Mouse (Mus musculus) midbrain, embryonic 14.5 days (tissue): Measurements from ENCODE around the gene Ppip5k1. TPM values are rescaled to one million over a fixed set of nuclear protein-coding genes. Genes with fewer than 3 reads are reported as not detected.

ENCODE experiments used
- ATAC-seq: fragments of 200-750 bp; cut with Nextera tagmentation; 2 replicates; pipeline ENCODE4 v1.8.0; 2017; ENCODE audit warnings: moderate number of reproducible peaks, moderate library complexity; ENCODE audit not compliant: low FRiP score, low TSS enrichment
- DNase-seq: peaks from one replicate; pipeline ENCODE4 v3.0.0-alpha.2; 2015
- H3K27ac ChIP-seq: fragments of 300-500 bp; sonication (generic); replicated peaks from 2 replicates; pipeline ENCODE4 v1.5.1; 2014; ENCODE audit warnings: mild to moderate bottlenecking, low read depth, low read length, moderate library complexity
- H3K27me3 ChIP-seq: fragments of 300-500 bp; sonication (generic); 2 replicates; pipeline ENCODE4 v1.6.1; 2014; ENCODE audit warnings: low read length, control low read depth, mixed read lengths; ENCODE audit not compliant: control insufficient read depth, insufficient read depth
- H3K36me3 ChIP-seq: fragments of 300-500 bp; sonication (generic); 2 replicates; pipeline ENCODE4 v1.6.1; 2014; ENCODE audit warnings: low read length, control low read depth; ENCODE audit not compliant: control insufficient read depth, insufficient read depth
- H3K4me1 ChIP-seq: fragments of 300-500 bp; sonication (generic); 2 replicates; pipeline ENCODE4 v1.6.1; 2014; ENCODE audit warnings: mild to moderate bottlenecking, antibody characterized with exemption, low read length, control low read depth; ENCODE audit not compliant: control insufficient read depth, insufficient read depth
- H3K4me2 ChIP-seq: fragments of 300-500 bp; sonication (generic); 2 replicates; pipeline ENCODE4 v1.6.1; 2014; ENCODE audit warnings: mild to moderate bottlenecking, low read length, moderate library complexity
- H3K4me3 ChIP-seq: fragments of 300-500 bp; sonication (generic); replicated peaks from 2 replicates; pipeline ENCODE4 v1.5.1; 2014; ENCODE audit warnings: low read depth, low read length
- H3K9ac ChIP-seq: fragments of 300-500 bp; sonication (generic); replicated peaks from 2 replicates; pipeline ENCODE4 v1.6.1; 2014; ENCODE audit warnings: mild to moderate bottlenecking, low read length, moderate library complexity
- H3K9me3 ChIP-seq: fragments of 300-500 bp; sonication (generic); 2 replicates; pipeline ENCODE4 v1.6.1; 2016; ENCODE audit warnings: low read length, control low read depth, mixed read lengths; ENCODE audit not compliant: control insufficient read depth
- WGBS: fragments of 180-500 bp; shearing (Covaris S2); extraction: QIAGEN DNeasy Blood & Tissue Kit; methylation state at CpG from one replicate; pipeline ENCODE4 v1.1.7; 2014; 5-methylcytosine and 5-hydroxymethylcytosine counted together
- polyA plus RNA-seq: library from polyadenylated mRNA; unstranded; fragments of >200 nt; fragmentation: Nextera tagmentation; extraction: Ambion mirVana; gene quantifications from 2 replicates; pipeline ENCODE4 v1.2.1, GENCODE M21; 2014

Gene Ppip5k1
- polyA plus RNA-seq, 1 experiment from 2014 or later, result 19.7 TPM

- no peaks in the 10 kb centered on the region for H3K9me3 ChIP-seq
- H3K4me3 ChIP-seq, result peak overlapping the region; percentile 55
- WGBS, result under 1% methylated on average over 18 of the region's 18 CpGs
- ATAC-seq, result peak; percentile 79
- peaks cover 41% of the 10 kb centered on the region for H3K4me1 ChIP-seq
- peak; percentile 85 for DNase-seq
- H3K4me2 ChIP-seq, result peak overlapping the region; percentile 89
- peak overlapping the region; percentile 79 for H3K27ac ChIP-seq
- H3K27me3 ChIP-seq, result no peaks in the 10 kb centered on the region
- H3K36me3 ChIP-seq, result peaks cover 12% of the 10 kb centered on the region
- peak overlapping the region; percentile 38 for H3K9ac ChIP-seq
These were observed 60.2 kb downstream of the Ppip5k1 start for GRCm38 (mm10) chr2:121294753-121295607.

GRCm38 (mm10) chr2:121294182-121294581, 61.0 kb downstream of the Ppip5k1 start:
- DNase-seq, result no peak
- no peak overlapping the region; the same call in 1 of the 2 replicates for H3K4me3 ChIP-seq

GRCm38 (mm10) chr2:121292316-121293013, 62.7 kb downstream of the Ppip5k1 start:
- DNase-seq, result no peak
- Histone ChIP-seq H3K4me1 (peaks cover 56% of the 10 kb centered on the region), H3K27ac (no peak overlapping the region), H3K36me3 (no peaks in the 10 kb centered on the region), H3K27me3 (no peaks in the 10 kb centered on the region), H3K4me3 (no peak overlapping the region), H3K4me2 (no peak overlapping the region), H3K9me3 (no peaks in the 10 kb centered on the region), H3K9ac (no peak overlapping the region)
- ATAC-seq, result no peak
- WGBS, result 72% methylated on average over 5 of the region's 5 CpGs

More at GRCm38 (mm10) chr2:121294182-121294581, 61.0 kb downstream of the Ppip5k1 start:
- Histone ChIP-seq H3K27me3 (no peaks in the 10 kb centered on the region), H3K9me3 (no peaks in the 10 kb centered on the region), H3K27ac (peak overlapping the region; percentile 79), H3K36me3 (0 out of 2 replicates have a peak, but pooled peaks cover 6% of the 10 kb centered on the region), H3K4me2 (peak overlapping the region; percentile 89), H3K9ac (peak overlapping the region; percentile 9; the same call in 1 of the 2 replicates), H3K4me1 (peaks cover 44% of the 10 kb centered on the region)
- ATAC-seq, result no peak
- WGBS, result 46% methylated on average over 4 of the region's 4 CpGs

DNA sequence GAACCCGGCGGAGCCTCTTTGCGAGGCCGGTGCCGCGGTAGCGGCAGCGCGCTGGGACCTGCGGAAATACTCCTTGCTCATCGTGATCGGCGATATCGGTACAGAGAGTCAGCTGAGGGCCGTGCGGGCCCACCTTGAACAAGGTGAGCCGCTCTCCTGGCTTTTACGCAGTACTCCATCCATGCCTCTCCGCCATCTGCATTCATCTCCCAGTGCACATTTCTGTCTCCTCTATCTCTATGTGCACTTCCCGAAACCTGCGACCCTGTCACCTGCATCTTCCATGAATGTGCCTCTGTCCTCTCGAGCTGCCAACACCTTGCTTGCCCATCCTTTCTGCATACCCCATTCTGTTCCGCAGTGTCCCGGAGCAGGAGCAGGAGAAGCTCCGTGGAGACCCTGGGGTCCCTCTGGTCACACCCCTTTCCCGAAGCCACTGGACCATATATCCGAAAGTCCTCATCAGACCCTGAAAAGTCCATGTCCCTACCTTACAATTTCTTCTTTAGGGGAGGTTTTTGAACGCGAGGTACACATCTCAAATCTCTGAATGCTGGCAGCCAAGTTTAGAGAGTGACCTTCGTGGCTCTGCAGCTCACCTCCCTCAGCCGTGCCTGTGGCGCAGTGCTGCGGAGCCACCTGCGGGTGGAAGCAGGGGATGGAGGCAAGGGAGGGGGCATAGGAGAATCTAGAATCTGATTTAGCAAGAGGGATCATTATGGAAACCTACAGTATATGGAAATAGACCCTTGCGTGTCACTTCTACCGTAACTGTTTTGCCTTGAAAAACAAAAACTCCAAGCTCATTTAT, 65.3 kb downstream of the Ppip5k1 start:
- no peaks in the 10 kb centered on the region for H3K9me3 ChIP-seq
- peak; percentile 56 for DNase-seq
- no peaks in the 10 kb centered on the region for H3K36me3 ChIP-seq
- peak overlapping the region; percentile 65 for H3K27ac ChIP-seq
- no peaks in the 10 kb centered on the region for H3K27me3 ChIP-seq
- 3% methylated on average over 36 of the region's 36 CpGs for WGBS
- peak overlapping the region; percentile 60 for H3K4me3 ChIP-seq
- H3K9ac ChIP-seq, result peak overlapping the region; percentile 46
- peak overlapping the region; percentile 90 for H3K4me2 ChIP-seq
- H3K4me1 ChIP-seq, result peaks cover 39% of the 10 kb centered on the region
- peak; percentile 65; the same call in 1 of the 2 replicates for ATAC-seq

- Histone ChIP-seq H3K36me3 (no peaks in the 10 kb centered on the region), H3K4me3 (peak within 1 kb of the TSS; percentile 60), H3K9me3 (no peaks in the 10 kb centered on the region), H3K27ac (peak within 1 kb of the TSS; percentile 89), H3K27me3 (no peaks in the 10 kb centered on the region), H3K4me1 (peaks cover 31% of the 10 kb centered on the region), H3K4me2 (peak within 1 kb of the TSS; percentile 90), H3K9ac (peak within 1 kb of the TSS; percentile 62)
- WGBS, result under 1% methylated on average over 48 of the region's 48 CpGs
- peak; percentile 100 for DNase-seq
- ATAC-seq, result peak; percentile 97
These were observed 66.1 kb downstream of the Ppip5k1 start, which contains the start of gene Map1a for GRCm38 (mm10) chr2:121288901-121289729. TSS of gene Map1a (plus strand) at chr2:121289600.

GRCm38 (mm10) chr2:121287850-121288249, 67.3 kb downstream of the Ppip5k1 start:
- no peak for ATAC-seq
- no peak overlapping the region for H3K4me3 ChIP-seq
- peak overlapping the region; percentile 20; the same call in 1 of the 2 replicates for H3K9ac ChIP-seq
- no peaks in the 10 kb centered on the region for H3K27me3 ChIP-seq
- peak; percentile 75 for DNase-seq
- WGBS, result 34% methylated on average over 2 of the region's 2 CpGs
- peak overlapping the region; percentile 90 for H3K4me2 ChIP-seq
- no peaks in the 10 kb centered on the region for H3K9me3 ChIP-seq
- peak overlapping the region; percentile 89 for H3K27ac ChIP-seq
- H3K4me1 ChIP-seq, result peaks cover 27% of the 10 kb centered on the region
- no peaks in the 10 kb centered on the region for H3K36me3 ChIP-seq

DNA sequence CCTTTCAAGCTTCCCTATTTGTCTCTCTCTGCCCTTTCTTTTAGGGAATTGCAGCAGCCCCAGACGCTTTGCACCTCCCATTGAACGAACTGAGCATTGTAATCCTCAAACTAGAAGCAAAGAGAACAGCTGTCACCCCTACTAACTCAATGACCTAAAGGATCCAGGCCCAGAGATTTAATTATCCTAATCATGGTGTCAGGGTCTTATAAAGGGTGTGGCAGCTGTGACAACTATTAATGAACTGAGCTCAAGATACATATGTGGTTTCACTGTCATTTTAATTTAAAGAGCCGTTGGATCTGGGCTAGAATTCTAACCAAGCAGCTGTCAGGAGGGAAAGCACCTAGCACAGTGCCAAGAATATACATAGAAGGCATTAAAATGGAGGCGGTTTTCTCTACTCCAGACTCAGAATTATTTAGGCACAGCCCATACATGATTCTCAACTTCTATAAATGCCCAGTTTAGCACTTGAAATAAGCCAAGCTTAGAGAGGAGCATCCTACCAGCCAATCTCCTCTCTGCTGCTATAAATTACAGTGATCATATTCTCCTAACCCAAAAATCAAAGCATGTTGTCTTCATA, 83.2 kb downstream of the Ppip5k1 start:
- DNase-seq (peak; percentile 50), ATAC-seq (peak; percentile 32; the same call in 1 of the 2 replicates)
- H3K4me3 ChIP-seq, result peak overlapping the region; percentile 93
- H3K4me1 ChIP-seq, result peaks cover 28% of the 10 kb centered on the region
- H3K4me2 ChIP-seq, result peak overlapping the region; percentile 69
- peak overlapping the region; percentile 99 for H3K27ac ChIP-seq
- H3K9ac ChIP-seq, result peak overlapping the region; percentile 85
- WGBS, result 9% methylated on average over 4 of the region's 4 CpGs
- H3K9me3 ChIP-seq, result no peaks in the 10 kb centered on the region
- peaks cover 28% of the 10 kb centered on the region for H3K36me3 ChIP-seq
- H3K27me3 ChIP-seq, result no peaks in the 10 kb centered on the region
